Mouse (Mus musculus) liver, adult 10 weeks (tissue): ENCODE data around the gene Epas1. TPM values are rescaled to one million over a fixed set of nuclear protein-coding genes. Genes with fewer than 3 reads are reported as not detected.

ENCODE experiments used
- polyA plus RNA-seq: library from polyadenylated mRNA; stranded (reverse); fragments of 350-450 nt; fragmentation: Illumina TruSeq; extraction: RNeasy Lipid Tissue Mini Kit (QIAGEN cat#74804); gene quantifications from one replicate; pipeline ENCODE4 v1.2.3, GENCODE M21; 2014; ENCODE audit warnings: low read depth, low replicate concordance

Gene Epas1
- 37.3 TPM for polyA plus RNA-seq

GRCm38 (mm10) chr17:86753130-86753821 lies at the start of gene Epas1:
TSS of gene Epas1 (plus strand) at chr17:86753700.

Other genes with a start within 250 kb of the Epas1 start
- not detected for gene Gm10309, start 248.5 kb upstream of the Epas1 start, polyA plus RNA-seq
- not detected for gene Tmem247, start 163.6 kb downstream of the Epas1 start, polyA plus RNA-seq
- not detected for gene Atp6v1e2, start 194.2 kb downstream of the Epas1 start, polyA plus RNA-seq
- 12.0 TPM for gene Rhoq, start 209.4 kb downstream of the Epas1 start, polyA plus RNA-seq